Mouse (Mus musculus) hindbrain, embryonic 12.5 days (tissue): ENCODE measurements around the gene Foxo1. TPM values are rescaled to one million over a fixed set of nuclear protein-coding genes. Genes with fewer than 3 reads are reported as not detected.

ENCODE experiments used
- ATAC-seq: fragments of 200-750 bp; cut with Nextera tagmentation; 2 replicates; pipeline ENCODE4 v1.8.0; 2017; ENCODE audit warnings: moderate TSS enrichment; ENCODE audit not compliant: low FRiP score
- H3K27ac ChIP-seq: fragments of 300-500 bp; sonication (generic); 2 replicates; pipeline ENCODE4 v1.5.1; 2016; ENCODE audit warnings: mild to moderate bottlenecking
- H3K27me3 ChIP-seq: fragments of 300-500 bp; sonication (generic); 2 replicates; pipeline ENCODE4 v1.6.1; 2016; ENCODE audit warnings: mild to moderate bottlenecking
- H3K36me3 ChIP-seq: fragments of 300-500 bp; sonication (generic); 2 replicates; pipeline ENCODE4 v1.6.1; 2016; ENCODE audit warnings: mild to moderate bottlenecking
- H3K4me1 ChIP-seq: fragments of 300-500 bp; sonication (generic); 2 replicates; pipeline ENCODE4 v1.6.1; 2016
- H3K4me2 ChIP-seq: fragments of 300-500 bp; sonication (generic); replicated peaks from 2 replicates; pipeline ENCODE4 v1.6.1; 2016; ENCODE audit warnings: mild to moderate bottlenecking
- H3K4me3 ChIP-seq: fragments of 300-500 bp; sonication (generic); 2 replicates; pipeline ENCODE4 v1.5.1; 2016; ENCODE audit warnings: mild to moderate bottlenecking
- H3K9ac ChIP-seq: fragments of 300-500 bp; sonication (generic); 2 replicates; pipeline ENCODE4 v1.6.1; 2016; ENCODE audit warnings: mild to moderate bottlenecking, moderate library complexity
- H3K9me3 ChIP-seq: fragments of 300-500 bp; sonication (generic); replicated peaks from 2 replicates; pipeline ENCODE4 v1.6.1; 2016; ENCODE audit warnings: mild to moderate bottlenecking
- WGBS: fragments of 180-500 bp; shearing (Covaris S2); methylation state at CpG from one replicate; pipeline ENCODE4 v1.1.7; 2016; 5-methylcytosine and 5-hydroxymethylcytosine counted together
- polyA plus RNA-seq: library from polyadenylated mRNA; unstranded; fragments of >200 nt; fragmentation: Nextera tagmentation; extraction: Ambion mirVana; gene quantifications from 2 replicates; pipeline ENCODE4 v1.2.1, GENCODE M21; 2016

Gene Foxo1
- polyA plus RNA-seq, 1 experiment from 2014 or later = 6.2 TPM

GRCm38 (mm10) chr3:52270511-52270910, 2.4 kb downstream of the Foxo1 start:
- H3K27ac ChIP-seq = no peak overlapping the region
- no peaks in the 10 kb centered on the region for H3K36me3 ChIP-seq
- no peaks in the 10 kb centered on the region for H3K9me3 ChIP-seq
- peaks cover 52% of the 10 kb centered on the region for H3K27me3 ChIP-seq
- peaks cover 19% of the 10 kb centered on the region for H3K4me1 ChIP-seq
- peak overlapping the region; percentile 94 for H3K4me2 ChIP-seq
- H3K9ac ChIP-seq = no peak overlapping the region
- peak overlapping the region; percentile 76 for H3K4me3 ChIP-seq
- WGBS = 26% methylated on average over 3 of the region's 3 CpGs
- no peak for ATAC-seq

- Histone ChIP-seq H3K4me2 (0 out of 2 replicates have a peak overlapping the region, but pooled peaks have one; percentile 3), H3K27ac (no peak overlapping the region), H3K27me3 (peaks cover 43% of the 10 kb centered on the region), H3K9ac (no peak overlapping the region), H3K9me3 (no peaks in the 10 kb centered on the region), H3K36me3 (no peaks in the 10 kb centered on the region), H3K4me1 (peaks cover 19% of the 10 kb centered on the region), H3K4me3 (no peak overlapping the region)
- WGBS = 76% methylated on average over 5 of the region's 5 CpGs
- no peak for ATAC-seq
Observed at GRCm38 (mm10) chr3:52271376-52271775, 3.2 kb downstream of the Foxo1 start.

GRCm38 (mm10) chr3:52272376-52272865, 4.3 kb downstream of the Foxo1 start:
- H3K27ac ChIP-seq = no peak overlapping the region
- H3K36me3 ChIP-seq = no peaks in the 10 kb centered on the region
- H3K4me1 ChIP-seq = peaks cover 16% of the 10 kb centered on the region
- no peak overlapping the region for H3K9ac ChIP-seq
- H3K27me3 ChIP-seq = peaks cover 34% of the 10 kb centered on the region
- no peak overlapping the region for H3K4me2 ChIP-seq
- H3K9me3 ChIP-seq = no peaks in the 10 kb centered on the region
- WGBS = 57% methylated on average over 8 of the region's 8 CpGs
- no peak overlapping the region for H3K4me3 ChIP-seq
- ATAC-seq = no peak

GRCm38 (mm10) chr3:52274475-52274874, 6.3 kb downstream of the Foxo1 start:
- H3K9me3 ChIP-seq = no peaks in the 10 kb centered on the region
- H3K4me3 ChIP-seq = no peak overlapping the region
- H3K4me2 ChIP-seq = no peak overlapping the region
- no peaks in the 10 kb centered on the region for H3K36me3 ChIP-seq
- peaks cover 18% of the 10 kb centered on the region for H3K27me3 ChIP-seq
- ATAC-seq = no peak
- no peak overlapping the region for H3K9ac ChIP-seq
- peaks cover 7% of the 10 kb centered on the region for H3K4me1 ChIP-seq
- H3K27ac ChIP-seq = no peak overlapping the region

- no peaks in the 10 kb centered on the region for H3K36me3 ChIP-seq
- no peak overlapping the region for H3K9ac ChIP-seq
- H3K27ac ChIP-seq = no peak overlapping the region
- no peak overlapping the region for H3K4me2 ChIP-seq
- peaks cover under 1% of the 10 kb centered on the region; the same call in 1 of the 2 replicates for H3K4me1 ChIP-seq
- H3K9me3 ChIP-seq = no peaks in the 10 kb centered on the region
- peaks cover 12% of the 10 kb centered on the region for H3K27me3 ChIP-seq
- 88% methylated on average over 9 of the region's 9 CpGs for WGBS
- no peak overlapping the region for H3K4me3 ChIP-seq
- ATAC-seq = no peak
Observed at GRCm38 (mm10) chr3:52275037-52275555, 7.0 kb downstream of the Foxo1 start.

DNA sequence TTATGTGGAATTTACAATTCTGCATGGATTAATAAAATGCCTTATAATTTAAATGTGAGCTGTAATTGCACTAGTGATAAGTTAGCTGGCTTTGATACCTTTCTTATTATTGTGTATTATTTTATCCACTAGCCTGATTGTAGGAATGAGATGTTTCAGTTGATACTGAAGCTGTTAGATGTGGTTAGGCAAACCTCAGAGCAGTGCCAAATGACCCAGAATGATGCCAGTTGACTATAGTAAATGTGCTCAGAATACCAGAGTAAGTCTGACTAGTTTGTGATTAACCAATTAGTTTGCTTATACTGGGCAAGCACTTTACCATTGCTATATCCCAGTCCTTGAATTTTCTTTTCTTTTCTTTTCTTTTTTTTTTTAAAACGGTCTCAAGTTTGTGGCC, 12.5 kb downstream of the Foxo1 start:
- Histone ChIP-seq H3K9ac (no peak overlapping the region), H3K4me3 (no peak overlapping the region), H3K9me3 (no peaks in the 10 kb centered on the region), H3K36me3 (no peaks in the 10 kb centered on the region), H3K27me3 (no peaks in the 10 kb centered on the region), H3K4me1 (peaks cover 2% of the 10 kb centered on the region; the same call in 1 of the 2 replicates), H3K4me2 (no peak overlapping the region), H3K27ac (no peak overlapping the region)
- WGBS = 89% methylated on average over 1 of the region's 1 CpGs
- no peak for ATAC-seq

- Histone ChIP-seq H3K36me3 (no peaks in the 10 kb centered on the region), H3K27ac (no peak overlapping the region), H3K4me1 (peaks cover 2% of the 10 kb centered on the region; the same call in 1 of the 2 replicates), H3K9ac (no peak overlapping the region), H3K4me2 (no peak overlapping the region), H3K27me3 (no peaks in the 10 kb centered on the region), H3K4me3 (no peak overlapping the region), H3K9me3 (no peaks in the 10 kb centered on the region)
- 80% methylated on average over 3 of the region's 3 CpGs for WGBS
- ATAC-seq = no peak
Observed at GRCm38 (mm10) chr3:52281882-52282281, 13.7 kb downstream of the Foxo1 start.

GRCm38 (mm10) chr3:52282369-52282768, 14.2 kb downstream of the Foxo1 start:
- H3K27me3 ChIP-seq = no peaks in the 10 kb centered on the region
- H3K4me3 ChIP-seq = no peak overlapping the region
- H3K4me1 ChIP-seq = peaks cover 2% of the 10 kb centered on the region; the same call in 1 of the 2 replicates
- no peak overlapping the region for H3K27ac ChIP-seq
- H3K36me3 ChIP-seq = no peaks in the 10 kb centered on the region
- WGBS = 56% methylated on average over 2 of the region's 2 CpGs
- ATAC-seq = no peak
- no peak overlapping the region for H3K4me2 ChIP-seq
- H3K9ac ChIP-seq = no peak overlapping the region
- H3K9me3 ChIP-seq = no peaks in the 10 kb centered on the region

DNA sequence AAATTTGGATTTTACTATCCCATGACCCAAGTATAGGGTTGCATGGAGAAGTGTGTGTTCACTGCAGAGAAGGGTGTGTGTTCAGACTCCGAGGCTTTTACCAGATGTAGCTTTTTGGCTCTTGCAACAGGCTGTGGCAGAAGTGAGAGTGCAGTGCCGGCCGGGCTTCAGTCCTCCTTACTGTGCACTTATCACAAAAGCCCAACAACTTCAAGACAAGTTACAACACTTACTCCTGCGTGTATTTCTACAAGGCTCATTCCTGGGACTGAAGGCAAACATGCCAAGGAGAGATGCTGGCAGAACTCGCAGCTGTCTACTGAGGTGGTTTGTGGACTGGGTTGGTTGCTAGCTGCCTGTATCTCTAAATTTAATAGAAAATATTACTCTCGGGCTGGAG, 15.4 kb downstream of the Foxo1 start:
- Histone ChIP-seq H3K9me3 (no peaks in the 10 kb centered on the region), H3K27ac (no peak overlapping the region), H3K4me1 (peaks cover 4% of the 10 kb centered on the region; the same call in 1 of the 2 replicates), H3K4me3 (no peak overlapping the region), H3K36me3 (no peaks in the 10 kb centered on the region), H3K4me2 (no peak overlapping the region), H3K9ac (no peak overlapping the region), H3K27me3 (no peaks in the 10 kb centered on the region)
- no peak for ATAC-seq
- 87% methylated on average over 6 of the region's 6 CpGs for WGBS

GRCm38 (mm10) chr3:52290811-52291210, 22.7 kb downstream of the Foxo1 start:
- no peak overlapping the region for H3K4me3 ChIP-seq
- no peak overlapping the region for H3K9ac ChIP-seq
- H3K9me3 ChIP-seq = no peaks in the 10 kb centered on the region
- ATAC-seq = no peak
- H3K36me3 ChIP-seq = no peaks in the 10 kb centered on the region
- no peak overlapping the region for H3K27ac ChIP-seq
- 90% methylated on average over 2 of the region's 2 CpGs for WGBS
- H3K27me3 ChIP-seq = no peaks in the 10 kb centered on the region
- no peak overlapping the region for H3K4me2 ChIP-seq
- peaks cover 10% of the 10 kb centered on the region; the same call in 1 of the 2 replicates for H3K4me1 ChIP-seq

GRCm38 (mm10) chr3:52292498-52292897, 24.4 kb downstream of the Foxo1 start:
- no peak overlapping the region for H3K4me3 ChIP-seq
- H3K9me3 ChIP-seq = no peaks in the 10 kb centered on the region
- no peak overlapping the region for H3K27ac ChIP-seq
- no peak overlapping the region for H3K9ac ChIP-seq
- H3K4me2 ChIP-seq = no peak overlapping the region
- H3K27me3 ChIP-seq = no peaks in the 10 kb centered on the region
- H3K4me1 ChIP-seq = peaks cover 10% of the 10 kb centered on the region; the same call in 1 of the 2 replicates
- no peak for ATAC-seq
- no peaks in the 10 kb centered on the region for H3K36me3 ChIP-seq
- 83% methylated on average over 7 of the region's 7 CpGs for WGBS

DNA sequence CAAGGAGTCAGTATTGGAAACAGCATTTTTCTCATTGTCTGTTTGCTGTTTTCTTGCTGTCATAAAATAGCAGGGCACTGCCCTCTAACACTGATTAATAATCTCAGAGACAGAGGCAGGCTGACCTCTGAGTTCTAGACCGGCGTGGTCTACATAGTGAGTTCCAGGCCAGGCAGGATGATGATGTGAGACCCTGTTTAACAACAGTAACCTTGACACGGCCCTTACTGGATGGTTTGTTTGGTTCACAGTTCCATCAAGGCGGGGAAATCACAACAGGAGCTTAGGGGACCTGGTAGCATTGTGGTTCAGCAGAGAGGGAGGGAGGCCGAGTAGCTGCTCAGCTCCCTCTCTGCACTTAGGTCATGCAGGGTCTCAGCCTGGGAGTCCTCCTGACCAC, 25.8 kb downstream of the Foxo1 start:
- H3K9me3 ChIP-seq = no peaks in the 10 kb centered on the region
- no peaks in the 10 kb centered on the region for H3K36me3 ChIP-seq
- no peak overlapping the region for H3K9ac ChIP-seq
- peaks cover 10% of the 10 kb centered on the region; the same call in 1 of the 2 replicates for H3K4me1 ChIP-seq
- H3K4me2 ChIP-seq = no peak overlapping the region
- no peak overlapping the region for H3K27ac ChIP-seq
- 53% methylated on average over 5 of the region's 5 CpGs for WGBS
- no peak for ATAC-seq
- no peak overlapping the region for H3K4me3 ChIP-seq
- H3K27me3 ChIP-seq = no peaks in the 10 kb centered on the region

GRCm38 (mm10) chr3:52295688-52296087, 27.6 kb downstream of the Foxo1 start:
- peaks cover 16% of the 10 kb centered on the region; the same call in 1 of the 2 replicates for H3K4me1 ChIP-seq
- H3K4me3 ChIP-seq = no peak overlapping the region
- H3K4me2 ChIP-seq = no peak overlapping the region
- WGBS = 91% methylated on average over 1 of the region's 1 CpGs
- no peak overlapping the region for H3K9ac ChIP-seq
- no peak overlapping the region for H3K27ac ChIP-seq
- no peak for ATAC-seq
- H3K9me3 ChIP-seq = no peaks in the 10 kb centered on the region
- H3K36me3 ChIP-seq = no peaks in the 10 kb centered on the region
- no peaks in the 10 kb centered on the region for H3K27me3 ChIP-seq
